Mouse (Mus musculus) embryo, embryonic 10 days (tissue): ENCODE results near the gene Flnb.

Source experiments
- DNase-seq: peaks from one replicate; pipeline ENCODE4 v3.0.0-alpha.2; 2015; ENCODE audit warnings: low spot score

Gene Flnb

DNA sequence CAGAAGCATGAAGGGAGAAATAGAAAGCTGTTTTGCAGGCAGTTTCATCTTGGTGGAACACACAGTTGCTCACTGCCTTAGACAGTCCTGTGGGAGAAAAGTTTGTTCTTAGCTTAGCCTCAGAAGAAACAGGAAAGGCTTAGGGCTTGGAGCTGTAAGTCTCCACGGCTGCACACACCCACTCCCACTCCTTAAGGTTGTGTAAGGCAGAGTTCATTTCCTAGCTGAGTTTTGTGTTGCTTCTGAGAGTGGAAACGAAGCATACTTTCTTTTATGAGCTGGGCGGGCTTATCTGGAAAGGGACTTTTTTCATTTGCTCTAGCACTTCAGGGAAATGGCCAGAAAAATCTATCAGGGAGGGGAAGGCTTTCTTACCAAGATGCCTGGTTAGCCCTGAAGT, 82.2 kb downstream of the Flnb start:
- DNase-seq: no peak

DNA sequence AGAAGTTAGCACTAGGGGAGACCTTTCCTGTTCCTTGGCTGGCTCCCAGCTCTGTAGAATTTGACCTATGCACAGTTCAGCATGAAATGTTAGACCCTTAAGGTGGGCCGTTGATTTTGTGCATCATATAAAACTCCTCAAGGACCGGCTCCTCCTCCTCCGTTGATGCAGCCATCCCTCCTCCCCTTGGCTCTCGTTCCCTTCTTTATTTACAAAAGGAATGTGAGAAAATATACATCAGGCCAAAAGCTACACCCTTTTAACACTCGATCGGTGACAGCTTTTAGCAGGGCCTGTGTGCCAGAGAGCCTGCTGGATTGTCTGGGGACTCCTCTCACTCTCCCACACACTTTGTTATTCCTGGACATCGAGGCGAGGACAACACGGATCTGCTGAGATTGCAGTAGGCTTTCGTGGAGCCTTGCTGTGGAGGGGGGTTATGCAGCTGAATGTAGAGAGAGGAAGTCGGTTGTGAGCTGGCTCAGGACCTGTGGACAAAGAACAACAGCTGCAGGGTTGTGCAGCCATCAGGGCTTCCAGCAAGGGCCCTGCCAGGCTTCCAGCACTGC, 82.8 kb downstream of the Flnb start:
- no peak for DNase-seq

DNA sequence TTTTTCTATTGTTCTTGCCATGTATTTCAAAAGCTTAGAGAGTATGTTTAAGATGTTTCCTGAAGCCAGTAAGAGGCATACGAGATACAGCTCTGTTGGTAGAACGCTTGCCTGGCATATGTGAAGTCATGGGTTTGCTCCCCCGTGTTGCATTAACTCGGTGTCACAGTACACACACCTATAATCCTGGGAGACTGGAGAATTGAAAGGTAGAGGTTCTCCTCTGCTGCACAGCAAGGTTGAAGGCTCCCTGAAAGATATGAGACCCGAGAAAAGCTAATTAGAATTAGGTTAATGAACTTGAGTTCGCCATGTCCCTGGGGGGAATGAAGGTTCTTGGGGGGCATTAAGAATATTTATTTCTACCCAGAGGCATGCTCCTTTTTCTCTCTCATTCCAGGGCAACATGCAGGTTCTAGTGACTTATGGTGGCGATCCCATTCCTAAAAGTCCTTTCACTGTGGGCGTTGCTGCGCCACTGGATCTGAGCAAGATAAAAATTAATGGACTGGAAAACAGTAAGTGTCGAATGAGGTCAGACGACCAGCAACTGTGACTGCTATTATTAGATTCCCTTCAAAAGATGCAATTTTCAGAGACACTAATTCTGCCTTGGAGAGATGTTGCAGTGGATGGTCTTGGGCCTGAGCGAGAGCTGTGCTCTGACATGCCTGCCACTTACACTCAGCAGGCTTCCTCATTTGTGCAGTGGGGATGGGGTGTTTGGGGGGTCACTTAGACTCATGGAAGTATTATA, 83.9 kb downstream of the Flnb start:
- no peak for DNase-seq

DNA sequence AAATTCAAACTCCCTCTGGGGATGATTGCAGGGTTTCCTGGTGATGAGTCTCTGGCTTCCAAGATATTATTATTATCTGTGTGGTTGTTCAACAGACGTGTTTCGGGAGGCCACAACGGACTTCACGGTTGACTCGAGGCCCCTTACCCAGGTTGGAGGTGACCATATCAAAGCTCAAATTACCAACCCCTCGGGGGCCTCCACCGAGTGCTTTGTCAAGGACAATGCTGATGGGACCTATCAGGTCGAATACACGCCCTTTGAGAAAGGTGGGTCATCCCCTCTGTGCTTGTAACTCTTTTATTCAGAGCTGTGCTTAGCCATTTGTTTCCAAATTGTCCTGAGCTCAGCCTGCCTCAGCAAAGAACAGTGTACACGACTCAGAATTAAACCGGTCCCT, 89.3 kb downstream of the Flnb start:
- no peak for DNase-seq

DNA sequence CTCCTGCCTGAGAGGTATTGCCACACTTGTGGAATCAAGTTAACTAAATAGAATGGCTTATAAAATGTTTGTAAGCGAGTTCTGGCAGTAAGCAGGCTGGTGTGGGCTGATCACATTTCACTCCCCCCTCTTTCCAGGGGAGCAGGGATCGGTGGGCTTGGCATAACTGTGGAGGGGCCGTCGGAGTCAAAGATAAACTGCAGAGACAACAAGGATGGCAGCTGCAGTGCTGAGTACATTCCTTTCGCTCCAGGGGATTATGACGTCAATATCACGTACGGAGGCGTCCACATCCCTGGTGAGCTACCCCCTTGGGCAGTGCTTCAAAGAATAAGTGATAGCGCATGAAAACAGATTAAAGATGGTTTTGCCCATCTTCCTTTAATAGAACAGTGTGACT, 91.7 kb downstream of the Flnb start:
- no peak for DNase-seq

DNA sequence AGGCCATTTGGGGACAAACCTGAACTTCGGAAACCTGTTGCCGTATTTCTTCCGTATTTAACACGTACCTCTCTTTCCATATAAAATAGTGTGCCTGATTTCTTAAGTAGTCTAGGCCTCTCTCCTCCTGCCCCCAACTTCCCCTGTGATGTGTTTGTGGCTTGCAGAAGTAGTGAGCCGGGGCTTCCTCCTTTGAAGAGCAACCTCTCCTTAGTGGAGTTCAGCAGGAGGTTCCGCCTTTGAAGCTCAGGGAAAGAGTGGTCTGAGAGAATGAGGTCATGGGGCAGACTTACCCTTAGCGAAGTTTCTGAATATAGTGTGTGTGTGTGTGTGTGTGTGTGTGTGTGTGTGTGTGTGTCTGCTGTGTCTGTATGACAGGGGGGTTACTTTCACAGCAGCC, 96.1 kb downstream of the Flnb start:
- peak; percentile 31 for DNase-seq

DNA sequence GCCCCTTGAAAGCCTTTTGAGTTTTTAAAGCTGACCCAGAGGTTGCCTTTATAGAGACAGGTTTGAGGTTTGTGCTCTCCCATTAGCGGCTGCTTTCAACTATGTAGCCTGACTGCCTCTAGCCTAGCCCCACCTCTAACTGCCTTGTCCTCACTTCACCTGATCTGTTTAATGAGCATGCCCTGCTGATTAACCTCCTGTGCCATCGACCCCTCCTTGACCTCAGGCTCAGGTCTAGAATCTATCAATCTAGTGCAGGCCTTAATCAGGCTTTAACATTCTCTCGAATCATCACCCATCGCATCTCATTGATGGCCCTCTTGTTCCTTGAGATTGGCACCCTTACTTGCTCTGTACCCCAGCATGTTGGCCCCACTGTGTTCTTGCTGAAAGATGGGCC, 96.7 kb downstream of the Flnb start:
- DNase-seq: peak; percentile 34

DNA sequence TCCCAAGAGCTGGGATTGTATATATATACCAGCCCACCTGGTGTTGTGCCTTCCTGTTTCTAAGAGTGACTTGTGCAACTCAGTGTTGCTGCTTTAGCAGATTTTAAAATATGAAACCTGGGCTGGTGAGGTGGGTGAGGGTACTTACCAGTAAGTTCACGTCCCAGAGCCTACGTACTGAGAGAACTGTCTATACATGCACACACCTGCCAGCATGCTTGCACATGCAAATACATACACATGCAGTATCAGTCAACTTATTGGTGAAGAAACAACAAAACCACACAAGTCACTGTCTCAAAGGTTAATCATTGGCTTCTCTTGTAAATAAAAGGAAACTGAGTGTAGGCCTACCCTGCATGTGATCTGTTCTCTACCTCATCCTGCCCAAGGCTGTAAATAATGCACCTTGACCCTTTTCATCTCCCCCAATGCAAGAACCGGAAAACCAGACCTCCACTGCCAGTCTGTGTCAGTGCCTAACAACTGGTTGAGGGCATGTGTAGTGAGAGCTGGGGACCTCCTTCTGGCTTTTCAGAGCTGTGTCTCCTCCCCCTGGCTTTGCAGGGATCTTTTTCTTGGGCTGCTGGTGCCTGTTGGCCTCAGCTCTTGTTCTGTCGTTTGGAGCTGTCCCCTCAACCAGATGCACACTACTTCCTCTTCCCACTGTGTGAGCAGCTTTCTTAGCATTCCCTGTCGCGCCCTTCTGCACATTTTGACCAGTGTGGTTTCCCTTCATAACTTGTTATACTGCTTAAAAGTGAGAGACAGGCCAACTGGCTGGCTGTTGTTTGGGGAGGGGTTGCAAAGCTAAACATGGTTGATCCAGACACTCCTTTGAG, 100.6 kb downstream of the Flnb start:
- no peak for DNase-seq

DNA sequence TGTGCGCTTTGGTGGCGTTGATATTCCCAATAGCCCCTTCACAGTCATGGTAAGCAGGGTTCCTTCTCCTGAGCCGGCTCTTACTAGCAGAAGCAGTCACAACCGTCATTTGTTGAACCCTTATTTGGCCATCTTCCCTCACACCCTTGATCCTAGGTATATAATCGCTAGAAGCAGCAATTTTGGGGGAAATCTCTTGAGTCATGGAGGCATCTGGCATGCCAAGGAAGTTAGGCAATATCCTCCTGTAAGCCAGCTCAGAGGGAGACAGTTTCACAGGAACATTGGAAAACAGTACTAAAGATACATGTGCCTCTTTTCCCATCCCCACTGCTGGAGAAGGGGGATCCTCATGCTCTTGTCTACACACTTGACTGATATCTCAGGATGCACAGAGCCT, 101.6 kb downstream of the Flnb start:
- no peak for DNase-seq

DNA sequence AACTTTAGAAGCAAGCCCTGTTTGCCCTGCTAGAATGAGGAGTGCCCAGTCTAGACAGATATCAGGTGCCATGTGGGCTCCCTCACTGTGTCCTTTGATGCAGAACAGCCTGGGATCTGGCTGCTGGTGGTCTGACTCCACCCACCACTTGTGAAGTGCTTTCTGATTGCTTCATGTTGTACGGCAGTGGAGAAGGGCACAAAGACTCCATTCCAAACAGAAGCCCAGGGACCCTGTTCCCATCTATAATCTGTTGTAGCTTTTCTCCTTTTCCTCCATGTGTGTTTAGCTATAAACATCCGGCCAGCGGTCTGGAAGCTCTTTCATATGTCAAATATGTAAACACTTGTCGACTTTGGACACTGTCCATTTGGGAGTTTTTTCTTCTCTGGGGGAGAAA, 102.2 kb downstream of the Flnb start:
- DNase-seq: no peak

DNA sequence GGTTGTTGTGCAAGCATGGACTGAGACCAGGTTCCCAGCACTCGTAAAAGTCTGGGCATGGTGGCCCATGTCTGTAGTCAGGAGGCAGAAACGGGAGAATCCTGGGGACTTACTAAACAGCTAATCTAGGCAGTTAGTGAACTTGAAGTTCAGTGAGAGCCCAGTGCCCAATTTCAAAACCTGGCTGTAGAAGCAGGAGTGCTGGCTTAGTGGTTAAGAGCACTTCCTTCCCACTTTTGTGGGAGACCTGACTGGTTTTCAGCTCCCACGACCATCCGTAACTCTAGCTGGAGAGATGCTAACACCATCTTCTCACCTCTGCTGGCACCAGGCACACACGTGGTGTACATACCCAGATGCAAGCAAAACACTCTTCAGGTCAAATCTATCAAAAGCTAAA, 103.7 kb downstream of the Flnb start:
- no peak for DNase-seq

DNA sequence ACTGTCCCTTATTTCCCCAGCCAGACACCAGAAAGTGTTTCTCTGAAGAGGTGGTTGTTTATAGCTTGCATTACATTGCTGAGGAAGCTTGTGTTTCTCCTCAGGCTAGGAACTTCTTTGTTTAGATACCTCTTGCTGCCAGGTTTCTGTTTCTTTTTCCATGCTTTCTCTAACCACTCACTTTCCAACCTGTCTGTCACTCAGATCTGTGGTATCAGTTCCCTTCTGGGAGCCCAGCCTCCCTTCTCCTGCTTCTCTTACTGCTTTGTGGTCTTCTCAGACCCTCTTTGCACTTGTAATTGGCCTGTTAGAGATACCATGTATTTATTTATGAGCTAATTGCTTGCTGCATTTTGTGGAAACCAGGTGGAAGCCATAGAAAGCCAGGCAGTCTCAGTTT, 105.9 kb downstream of the Flnb start:
- DNase-seq: no peak

DNA sequence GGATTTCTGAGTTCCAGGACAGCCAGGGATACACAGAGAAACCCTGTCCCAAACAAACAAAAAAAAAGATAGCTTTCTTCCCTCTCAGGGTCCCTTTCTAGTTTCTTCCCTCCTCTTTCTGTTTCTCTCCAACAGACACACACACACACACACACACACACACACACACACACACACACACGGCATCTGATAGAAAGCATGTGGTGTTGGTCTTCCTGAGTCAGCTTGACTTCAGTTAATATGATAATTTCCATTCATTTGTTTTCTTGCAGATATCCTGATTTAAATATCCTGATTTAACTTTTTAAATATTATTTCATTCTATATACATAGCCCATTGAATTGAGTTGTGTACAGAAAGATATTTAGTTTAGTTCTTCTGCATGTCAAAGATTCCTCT, 110.6 kb downstream of the Flnb start:
- no peak for DNase-seq

DNA sequence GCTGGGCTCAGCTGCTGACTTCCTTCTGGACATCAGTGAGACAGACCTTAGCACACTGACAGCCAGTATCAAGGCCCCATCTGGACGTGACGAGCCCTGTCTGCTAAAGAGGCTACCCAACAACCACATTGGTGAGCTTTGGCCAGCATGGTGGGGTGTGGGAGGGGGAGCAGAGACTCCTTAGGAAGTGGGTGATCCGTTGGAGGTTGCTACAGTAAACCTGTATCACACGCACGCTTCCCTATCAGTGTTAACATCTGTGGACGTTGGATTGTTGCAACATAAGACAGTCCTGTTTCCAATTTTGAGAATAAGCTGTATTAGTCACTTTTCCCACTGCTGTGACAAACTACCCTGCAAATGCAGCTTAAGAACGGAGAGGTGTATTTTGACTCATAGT, 111.3 kb downstream of the Flnb start:
- no peak for DNase-seq

DNA sequence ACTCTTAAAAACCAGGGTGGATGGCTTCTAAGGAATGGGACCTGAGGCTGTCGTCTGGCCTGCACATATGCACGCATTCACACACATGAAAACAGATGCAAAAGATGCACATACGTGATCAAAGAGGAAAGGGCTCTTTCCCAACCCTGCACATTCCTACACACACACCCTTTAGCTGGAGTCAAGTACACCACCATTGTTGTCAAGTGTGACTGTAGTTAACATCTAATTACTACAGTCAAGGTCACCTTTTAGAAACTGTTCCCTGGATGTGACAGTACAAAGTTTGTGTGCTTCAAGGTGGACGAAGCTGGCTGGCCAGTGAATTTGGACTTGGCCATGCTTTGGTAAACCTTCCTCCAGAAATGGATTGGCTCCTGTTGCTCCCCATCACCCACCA, 114.4 kb downstream of the Flnb start:
- no peak for DNase-seq

DNA sequence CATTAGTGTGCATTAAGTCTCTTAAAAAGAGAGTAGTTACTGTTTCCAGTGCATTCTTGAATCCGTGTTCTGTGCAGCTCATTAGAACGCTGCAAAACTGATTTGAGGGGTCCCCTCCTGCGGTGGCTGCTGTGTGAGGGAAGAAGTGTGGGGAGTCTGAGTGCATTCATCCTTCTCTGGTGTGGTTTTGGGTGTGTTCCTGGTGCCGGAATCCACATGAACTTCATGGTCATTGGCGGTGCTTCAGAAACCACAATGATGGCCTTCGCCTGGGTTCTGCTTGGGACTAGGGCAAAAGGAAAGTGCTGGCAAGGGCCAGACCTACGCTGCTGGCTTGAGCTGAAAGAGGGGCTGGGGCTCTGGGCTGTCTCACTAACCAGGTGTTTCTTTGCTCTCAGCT, 116.4 kb downstream of the Flnb start:
- no peak for DNase-seq

DNA sequence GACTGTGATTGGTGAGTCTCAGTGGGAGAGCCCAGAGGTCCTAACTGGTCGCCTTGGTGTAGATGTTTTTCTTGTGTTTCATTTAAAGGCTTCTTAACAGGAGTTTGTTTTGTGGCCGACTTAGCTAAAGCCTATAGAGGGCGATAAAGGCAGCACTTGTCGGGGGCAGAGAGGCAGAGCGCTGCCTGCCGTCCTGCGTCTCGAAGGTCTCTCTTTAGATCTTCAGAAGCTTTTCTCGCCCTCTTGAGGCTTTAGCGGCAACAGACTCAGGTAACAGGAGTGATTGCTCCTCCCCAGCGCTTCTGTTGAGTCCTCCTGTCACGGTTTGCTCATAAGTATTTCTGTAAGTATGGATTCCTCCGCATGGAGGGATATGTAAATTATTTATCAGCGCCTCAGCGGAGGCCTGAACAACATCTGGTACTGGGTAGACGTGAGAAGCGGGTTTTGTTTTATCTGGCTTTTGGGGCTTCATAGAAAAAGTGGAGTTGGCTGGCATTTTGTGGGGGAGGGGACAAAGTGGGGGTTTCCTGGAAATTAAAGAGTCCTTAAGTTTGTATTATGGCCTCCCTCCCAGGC, 119.4 kb downstream of the Flnb start:
- DNase-seq: peak; percentile 78

DNA sequence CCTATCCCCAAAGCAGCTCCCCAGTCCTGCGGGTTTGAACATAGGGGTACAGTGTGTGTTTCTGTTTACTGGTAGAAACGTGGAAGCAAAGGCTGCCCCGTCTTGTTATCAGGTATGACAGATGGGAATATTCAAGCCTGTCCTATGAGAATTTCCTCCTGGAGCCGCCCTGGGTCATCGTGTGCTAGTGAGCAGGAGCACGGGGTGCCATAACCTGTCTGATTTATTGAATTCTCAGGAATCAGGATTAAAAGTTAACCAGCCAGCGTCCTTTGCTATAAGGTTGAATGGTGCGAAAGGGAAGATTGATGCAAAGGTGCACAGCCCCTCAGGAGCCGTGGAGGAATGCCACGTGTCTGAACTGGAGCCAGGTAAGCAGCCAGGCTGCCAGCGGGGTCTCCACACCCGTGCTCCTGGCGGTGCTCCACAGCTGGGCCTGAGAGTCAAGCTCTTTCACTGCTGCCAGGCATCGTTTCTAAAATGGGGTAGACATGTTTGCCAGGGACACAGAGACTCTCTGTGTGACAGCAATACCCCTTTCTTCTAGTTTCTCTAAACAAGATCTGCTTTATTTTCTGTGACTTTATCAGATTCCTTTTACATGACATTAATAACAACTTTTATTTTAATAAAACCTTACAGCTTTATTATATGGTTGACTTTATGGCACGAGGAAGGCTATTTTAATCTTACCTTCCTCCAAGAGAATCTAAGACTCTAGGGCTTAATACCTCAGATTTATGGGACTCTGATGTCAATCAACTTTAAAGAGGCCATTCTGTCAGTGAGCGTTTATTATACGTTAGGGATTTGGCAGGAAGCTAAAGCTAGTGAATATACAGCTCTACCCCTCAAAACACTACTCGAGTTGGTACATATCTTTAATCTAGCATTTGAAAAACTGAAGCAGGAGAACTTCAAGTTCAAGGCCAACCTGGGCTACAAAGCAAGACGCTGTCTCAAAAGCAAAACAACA, 121.3 kb downstream of the Flnb start:
- DNase-seq: no peak

DNA sequence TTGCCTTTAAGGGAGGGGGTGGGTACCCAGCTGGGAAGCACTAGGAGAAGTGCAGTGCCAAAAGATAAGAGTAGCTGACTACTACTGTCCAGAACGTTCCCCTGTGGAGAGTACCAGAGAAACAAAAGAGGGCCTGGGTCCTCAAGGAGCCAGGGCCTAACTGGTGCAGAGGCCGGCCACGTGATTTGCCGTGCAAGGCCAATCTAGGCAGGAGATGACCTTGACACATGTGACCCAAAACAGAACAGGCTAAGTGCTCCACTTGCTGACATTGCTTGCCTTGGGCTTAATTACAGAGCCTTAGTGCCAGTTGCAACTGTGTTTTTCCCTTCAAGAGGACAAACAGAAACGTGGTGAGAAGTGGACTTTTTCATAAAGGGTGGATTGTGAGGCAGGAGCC, 123.7 kb downstream of the Flnb start:
- no peak for DNase-seq

DNA sequence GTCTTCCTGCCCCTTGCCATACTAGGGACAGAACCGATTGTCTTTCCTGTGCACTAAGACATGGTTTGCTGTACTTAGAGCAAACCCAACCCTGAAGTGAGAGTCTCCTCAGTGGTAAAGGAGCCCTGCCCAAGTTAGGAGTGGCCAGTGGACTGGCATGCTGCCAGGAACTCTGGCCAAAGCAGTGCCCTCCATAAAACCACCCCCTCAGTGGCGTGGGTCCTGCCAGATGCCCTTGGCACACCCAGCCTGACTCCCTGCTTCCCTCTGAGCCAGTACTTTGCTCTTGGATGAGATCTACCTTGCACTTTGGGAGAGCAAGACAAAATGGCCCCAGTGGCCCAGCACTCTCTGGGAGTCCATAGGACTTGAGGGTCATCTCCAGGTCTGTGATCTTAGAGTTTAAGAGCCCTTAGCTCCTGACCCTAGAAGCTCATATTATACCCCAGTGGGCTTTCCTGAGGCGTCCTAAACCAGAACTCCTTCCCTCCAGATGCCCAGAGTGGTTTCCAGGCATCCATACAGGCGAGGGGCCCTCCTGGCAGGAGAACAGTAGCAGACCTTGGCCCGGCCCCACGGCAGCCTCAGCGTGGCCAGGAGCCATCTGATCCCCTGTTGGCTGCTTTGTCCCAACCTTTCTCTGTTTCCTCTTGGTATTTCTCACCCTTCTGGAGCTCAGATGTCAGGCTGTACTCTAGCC, 125.5 kb downstream of the Flnb start:
- DNase-seq: no peak

DNA sequence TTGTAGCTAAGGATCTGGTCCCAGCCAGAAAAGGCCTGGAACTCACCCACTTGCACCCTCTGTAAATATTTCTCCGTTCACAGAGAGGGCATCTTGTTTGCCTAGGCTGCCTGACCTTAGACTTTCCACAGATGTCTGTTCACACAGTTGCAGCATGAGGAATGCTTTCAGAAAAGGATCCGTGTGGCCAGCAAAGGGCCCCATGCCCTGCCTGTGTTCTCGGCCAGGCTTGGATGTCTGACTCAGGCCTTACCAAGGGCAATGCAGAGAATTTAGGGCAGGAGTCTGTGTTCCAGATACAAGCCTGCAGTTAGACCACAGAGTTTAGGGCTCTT, 126.0 kb downstream of the Flnb start:
- no peak for DNase-seq
